Mouse (Mus musculus): ENCODE measurements at regions not wholly inside any gene's neighbourhood (a gene's known extent, or its start where the extent isn't known, plus 50 kb on each side); places are given as distances from the start of the nearest gene placed in this dataset.

GRCm38 (mm10) chr5:58184616-58185015, 466.8 kb downstream of the Pcdh7 start:
- no peak overlapping the region for H3K4me3 ChIP-seq (ENCODE audit: low read depth, low read length)
- no peaks in the 10 kb centered on the region for H3K27me3 ChIP-seq (replicated peaks; ENCODE audit: control insufficient read depth, insufficient read depth, low read length)
- ATAC-seq (no peak), DNase-seq (ENCODE audit: low spot score) (peak; percentile 53)
- no peaks in the 10 kb centered on the region for H3K36me3 ChIP-seq (ENCODE audit: control insufficient read depth, insufficient read depth, low read length)
- H3K9ac ChIP-seq (ENCODE audit: low read length) = no peak overlapping the region
- H3K9me3 ChIP-seq (replicated peaks; ENCODE audit: control insufficient read depth, low read length) = no peaks in the 10 kb centered on the region
- H3K27ac ChIP-seq (ENCODE audit: low read depth, low read length) = no peak overlapping the region
- H3K4me2 ChIP-seq (ENCODE audit: low read length) = no peak overlapping the region
- H3K4me1 ChIP-seq (ENCODE audit: control insufficient read depth, insufficient read depth, low read length) = no peaks in the 10 kb centered on the region

DNA sequence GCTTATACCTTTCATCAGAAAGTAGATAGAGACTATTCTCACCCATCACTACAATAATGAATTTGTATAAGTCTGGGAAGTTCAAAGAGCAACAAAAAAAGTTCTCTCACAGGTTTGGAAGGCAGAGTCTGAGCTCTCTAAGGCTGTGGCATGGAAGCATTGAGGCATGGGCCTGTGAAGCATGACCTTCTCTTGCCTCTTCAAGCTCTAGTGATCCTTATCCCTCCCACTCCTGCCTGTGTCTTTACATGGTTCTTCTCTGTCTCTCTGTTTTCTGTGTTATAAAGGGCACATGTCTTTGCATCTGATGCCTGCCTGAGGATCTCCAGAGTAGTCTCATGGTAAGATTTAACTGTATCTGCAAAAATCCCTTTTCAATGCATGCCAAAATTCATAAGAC, 489.8 kb downstream of the Pcdh7 start:
- H3K36me3 ChIP-seq (ENCODE audit: control insufficient read depth, insufficient read depth, low read length) = no peaks in the 10 kb centered on the region
- H3K27ac ChIP-seq (ENCODE audit: low read depth, low read length) = no peak overlapping the region
- no peaks in the 10 kb centered on the region for H3K9me3 ChIP-seq (replicated peaks; ENCODE audit: control insufficient read depth, low read length)
- no peaks in the 10 kb centered on the region for H3K27me3 ChIP-seq (replicated peaks; ENCODE audit: control insufficient read depth, insufficient read depth, low read length)
- H3K4me3 ChIP-seq (ENCODE audit: low read depth, low read length) = no peak overlapping the region
- no peak overlapping the region for H3K4me2 ChIP-seq (ENCODE audit: low read length)
- no peak overlapping the region for H3K9ac ChIP-seq (ENCODE audit: low read length)
- no peaks in the 10 kb centered on the region for H3K4me1 ChIP-seq (ENCODE audit: control insufficient read depth, insufficient read depth, low read length)
- DNase-seq (ENCODE audit: low spot score) (no peak), ATAC-seq (no peak)

DNA sequence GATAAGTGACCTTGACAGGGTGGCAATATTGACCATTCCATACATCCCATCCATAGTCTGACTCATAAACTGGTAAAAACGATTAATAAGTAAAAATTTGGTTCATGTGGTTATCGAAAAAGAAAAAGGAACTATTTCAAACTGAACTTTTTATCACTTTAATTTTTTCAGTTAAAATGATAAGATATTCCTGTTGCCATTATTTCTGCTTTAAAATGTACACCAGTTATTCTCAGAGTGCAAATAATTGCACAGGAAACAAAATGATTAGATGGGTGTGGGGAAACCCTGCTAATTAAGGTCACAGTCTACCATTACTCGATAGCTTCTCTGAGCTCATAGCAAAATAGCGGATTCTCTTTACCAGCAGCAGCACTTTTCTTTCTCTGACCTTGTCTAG, 509.4 kb downstream of the Pcdh7 start:
- WGBS = 85% methylated on average over 4 of the region's 4 CpGs
- Histone ChIP-seq H3K4me3 (ENCODE audit: low read depth, low read length) (no peak overlapping the region), H3K27me3 (replicated peaks; ENCODE audit: control insufficient read depth, insufficient read depth, low read length) (no peaks in the 10 kb centered on the region), H3K4me2 (ENCODE audit: low read length) (no peak overlapping the region), H3K36me3 (ENCODE audit: control insufficient read depth, insufficient read depth, low read length) (no peaks in the 10 kb centered on the region), H3K9me3 (replicated peaks; ENCODE audit: control insufficient read depth, low read length) (no peaks in the 10 kb centered on the region), H3K9ac (ENCODE audit: low read length) (no peak overlapping the region), H3K4me1 (ENCODE audit: control insufficient read depth, insufficient read depth, low read length) (no peaks in the 10 kb centered on the region), H3K27ac (ENCODE audit: low read depth, low read length) (no peak overlapping the region)
- no peak for DNase-seq (ENCODE audit: low spot score)
- no peak for ATAC-seq

DNA sequence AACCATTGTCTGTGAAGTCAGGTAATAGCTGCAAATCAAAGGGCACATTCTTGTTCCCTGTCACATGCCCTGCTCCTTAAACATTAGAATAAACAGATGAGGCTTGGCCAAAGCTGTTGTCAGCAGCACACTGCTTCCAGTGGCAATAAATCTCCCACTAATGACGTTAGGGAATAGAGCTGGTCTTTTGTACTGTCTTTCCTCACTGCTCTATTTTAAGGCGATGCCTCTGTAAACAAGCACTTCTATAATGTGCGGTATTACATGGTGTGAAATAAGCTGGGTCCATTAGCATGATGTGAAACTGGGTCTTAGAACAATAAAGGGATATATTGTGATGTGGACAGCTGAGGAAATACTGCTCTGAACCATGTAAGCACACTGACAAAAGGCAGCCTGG, 511.0 kb downstream of the Pcdh7 start:
- Histone ChIP-seq H3K9ac (ENCODE audit: low read length) (no peak overlapping the region), H3K36me3 (ENCODE audit: control insufficient read depth, insufficient read depth, low read length) (no peaks in the 10 kb centered on the region), H3K9me3 (replicated peaks; ENCODE audit: control insufficient read depth, low read length) (no peaks in the 10 kb centered on the region), H3K4me1 (ENCODE audit: control insufficient read depth, insufficient read depth, low read length) (no peaks in the 10 kb centered on the region), H3K4me2 (ENCODE audit: low read length) (no peak overlapping the region), H3K27ac (ENCODE audit: low read depth, low read length) (no peak overlapping the region), H3K27me3 (replicated peaks; ENCODE audit: control insufficient read depth, insufficient read depth, low read length) (no peaks in the 10 kb centered on the region), H3K4me3 (ENCODE audit: low read depth, low read length) (no peak overlapping the region)
- 40% methylated on average over 3 of the region's 3 CpGs for WGBS
- ATAC-seq (no peak), DNase-seq (ENCODE audit: low spot score) (no peak)

Measured in forebrain, embryonic 14.5 days (tissue).